Mouse (Mus musculus) bone marrow, adult 2 months (tissue): ENCODE results near the gene Wnk4.

Source experiments
- CTCF ChIP-seq: fragments of 200-500 bp; IDR thresholded peaks from 2 replicates; pipeline ENCODE4 v1.5.1; 2011; ENCODE audit warnings: low read length, control low read depth; ENCODE audit not compliant: control insufficient read depth, insufficient read depth
- POLR2A ChIP-seq: fragments of 200-500 bp; IDR thresholded peaks from 2 replicates; pipeline ENCODE4 v1.6.1; 2011; ENCODE audit warnings: low read depth, mild to moderate bottlenecking, control low read depth, low read length, borderline replicate concordance; ENCODE audit not compliant: control insufficient read depth

- TF ChIP-seq CTCF (no peak), POLR2A (no peak)
These were observed 4.3 kb upstream of the Wnk4 start for GRCm38 (mm10) chr11:101255826-101256775.
